Mouse (Mus musculus) urinary bladder, postnatal 25 days (tissue): Measurements from ENCODE around the gene Txn1.

Experiments
- DNase-seq: peaks from one replicate; pipeline ENCODE4 v3.0.0; 2022; ENCODE audit warnings: low spot score

Txn1 gene

GRCm38 (mm10) chr4:57956029-57956960, at the start of gene Txn1:
Gene Txn1 (minus strand): TSS chr4:57956411.
- DNase-seq: peak; percentile 99

- no peak for DNase-seq
Observed at GRCm38 (mm10) chr4:58003501-58003900, 47.3 kb upstream of the Txn1 start.

- no peak for DNase-seq
Observed at GRCm38 (mm10) chr4:57991425-57991824, 35.2 kb upstream of the Txn1 start.

- no peak for DNase-seq
Observed at GRCm38 (mm10) chr4:57974400-57975117, 18.3 kb upstream of the Txn1 start.

- no peak for DNase-seq
Observed at GRCm38 (mm10) chr4:57973592-57974268, 17.5 kb upstream of the Txn1 start.

- no peak for DNase-seq
Observed at GRCm38 (mm10) chr4:57970285-57970684, 14.1 kb upstream of the Txn1 start.

- no peak for DNase-seq
Observed at GRCm38 (mm10) chr4:57967195-57967594, 11.0 kb upstream of the Txn1 start.

- no peak for DNase-seq
Observed at GRCm38 (mm10) chr4:57965516-57965915, 9.3 kb upstream of the Txn1 start.

GRCm38 (mm10) chr4:57964143-57964542, 7.9 kb upstream of the Txn1 start:
- DNase-seq: no peak

GRCm38 (mm10) chr4:57959056-57959455, 2.8 kb upstream of the Txn1 start:
- no peak for DNase-seq

- no peak for DNase-seq
Observed at GRCm38 (mm10) chr4:57958098-57958497, 1.9 kb upstream of the Txn1 start.

- DNase-seq: no peak
Observed at GRCm38 (mm10) chr4:57957200-57958085, 1.2 kb upstream of the Txn1 start.

- DNase-seq: peak; percentile 63
Observed at GRCm38 (mm10) chr4:57955544-57955958, 660 bp downstream of the Txn1 start.

- no peak for DNase-seq
Observed at GRCm38 (mm10) chr4:57954991-57955390, 1.2 kb downstream of the Txn1 start.

- no peak for DNase-seq
Observed at GRCm38 (mm10) chr4:57954580-57954979, 1.6 kb downstream of the Txn1 start.

- DNase-seq: no peak
Observed at GRCm38 (mm10) chr4:57953796-57954195, 2.4 kb downstream of the Txn1 start.

GRCm38 (mm10) chr4:57952891-57953290, 3.3 kb downstream of the Txn1 start:
- no peak for DNase-seq

GRCm38 (mm10) chr4:57952416-57952815, 3.8 kb downstream of the Txn1 start:
- no peak for DNase-seq

- no peak for DNase-seq
Observed at GRCm38 (mm10) chr4:57949866-57950265, 6.3 kb downstream of the Txn1 start.

- no peak for DNase-seq
Observed at GRCm38 (mm10) chr4:57947476-57947875, 8.7 kb downstream of the Txn1 start.

- DNase-seq: no peak
Observed at GRCm38 (mm10) chr4:57947036-57947435, 9.2 kb downstream of the Txn1 start.

GRCm38 (mm10) chr4:57942892-57943291, 13.3 kb downstream of the Txn1 start:
- no peak for DNase-seq
